Mouse (Mus musculus) G1E (cell line): ENCODE results near the gene Mlh1. TPM values are rescaled to one million over a fixed set of nuclear protein-coding genes. Genes with fewer than 3 reads are reported as not detected.

ENCODE experiments used
- ATAC-seq: 2 replicates; pipeline ENCODE4 v1.8.0; 2016; ENCODE audit warnings: mild to moderate bottlenecking; ENCODE audit not compliant: insufficient number of reproducible peaks, poor library complexity, low FRiP score, severe bottlenecking; ENCODE audit errors: extremely low read depth
- DNase-seq: peaks from one replicate; pipeline ENCODE4 v3.0.0; 2012; ENCODE audit warnings: low spot score
- H3K27me3 ChIP-seq: 2 replicates; pipeline ENCODE4 v1.6.1; 2012; ENCODE audit warnings: mild to moderate bottlenecking, low read length, inconsistent platforms; ENCODE audit not compliant: insufficient read depth
- H3K36me3 ChIP-seq: replicated peaks from 2 replicates; pipeline ENCODE3; 2012; ENCODE audit warnings: mild to moderate bottlenecking, inconsistent platforms
- H3K4me1 ChIP-seq: 2 replicates; pipeline ENCODE4 v1.6.1; 2012; ENCODE audit warnings: low read depth, low read length, inconsistent platforms, mixed read lengths; ENCODE audit not compliant: insufficient read depth
- H3K4me3 ChIP-seq: 2 replicates; pipeline ENCODE4 v1.5.1; 2012; ENCODE audit warnings: low read depth, mild to moderate bottlenecking, inconsistent platforms, low read length, moderate library complexity, mixed read lengths
- H3K9me3 ChIP-seq: replicated peaks from 2 replicates; pipeline ENCODE4 v1.6.1; 2012; ENCODE audit warnings: inconsistent platforms
- CTCF ChIP-seq: IDR thresholded peaks from 2 replicates; pipeline ENCODE4 v1.5.1; 2012; ENCODE audit warnings: low read depth, low read length, inconsistent platforms, mixed read lengths
- GATA1 ChIP-seq: IDR thresholded peaks from 2 replicates; pipeline ENCODE4 v1.6.1; 2012; ENCODE audit warnings: borderline replicate concordance, low read length, inconsistent platforms, mixed read lengths
- GATA2 ChIP-seq: IDR thresholded peaks from 2 replicates; pipeline ENCODE4 v1.6.1; 2012; ENCODE audit warnings: low read depth, low read length, inconsistent platforms, borderline replicate concordance
- POLR2AphosphoS5 ChIP-seq: IDR thresholded peaks from 2 replicates; pipeline ENCODE4 v1.6.1; 2012; ENCODE audit warnings: low read depth, low read length, inconsistent platforms; ENCODE audit not compliant: insufficient replicate concordance
- TAL1 ChIP-seq: conservative IDR thresholded peaks from 2 replicates; pipeline ENCODE4 v1.6.1; 2012; ENCODE audit warnings: low read depth, low read length, inconsistent platforms, mixed read lengths
- polyA plus RNA-seq: library from polyadenylated mRNA; stranded (reverse); fragments of >175 nt; gene quantifications from 2 replicates; pipeline ENCODE4 v1.2.3, GENCODE M21; 2012
- total RNA-seq, 2 experiments: library from RNA; stranded (forward) in 1 of 2; stranded (reverse) in 1 of 2; fragments of 200-1000 nt in 1 of 2; fragments of >200 nt in 1 of 2; fragmentation: Nextera tagmentation in 1 of 2; gene quantifications; 2 replicates each; pipeline ENCODE4 v1.2.3; 2014 to 2017

Gene Mlh1
- total and polyA plus RNA-seq, 3 experiments: 5.3 to 55.2 (median 32.3) TPM

DNA sequence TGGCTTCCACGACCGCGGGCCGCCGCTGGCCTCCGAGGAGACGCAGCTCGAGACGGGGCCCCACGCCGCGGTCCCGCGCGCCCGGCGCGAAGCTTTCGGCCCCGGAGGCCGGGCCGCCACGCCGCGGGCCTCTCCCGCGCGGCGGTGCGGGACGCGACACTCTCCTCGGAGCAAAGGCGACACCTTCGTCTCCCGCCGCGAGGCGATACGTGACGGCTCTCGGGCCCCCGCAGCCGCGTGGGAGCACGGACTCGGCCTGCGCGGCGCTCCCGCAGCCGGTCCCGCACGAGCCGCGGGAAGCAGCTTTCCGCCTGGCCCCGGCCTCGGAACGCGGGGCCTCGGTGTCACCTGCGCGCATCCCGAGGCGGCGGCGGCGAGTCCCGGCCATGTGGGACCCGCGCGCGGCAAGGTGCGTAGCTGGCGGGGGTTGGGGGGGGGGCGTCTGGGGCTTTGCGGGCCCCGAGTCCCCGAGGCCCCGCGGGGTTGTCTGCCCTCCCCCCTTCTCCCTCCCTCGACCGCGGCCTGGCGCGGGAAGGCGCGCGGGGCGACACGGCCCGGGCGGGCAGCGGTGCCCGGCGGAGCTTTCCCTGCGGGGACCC lies 40.4 kb upstream of the Mlh1 start:
- TF ChIP-seq TAL1 (no peak), POLR2AphosphoS5 (no peak), GATA1 (no peak), GATA2 (no peak), CTCF (no peak)
- no peak for ATAC-seq
- H3K4me3 ChIP-seq: peak overlapping the region; percentile 40; the same call in 1 of the 2 replicates

DNA sequence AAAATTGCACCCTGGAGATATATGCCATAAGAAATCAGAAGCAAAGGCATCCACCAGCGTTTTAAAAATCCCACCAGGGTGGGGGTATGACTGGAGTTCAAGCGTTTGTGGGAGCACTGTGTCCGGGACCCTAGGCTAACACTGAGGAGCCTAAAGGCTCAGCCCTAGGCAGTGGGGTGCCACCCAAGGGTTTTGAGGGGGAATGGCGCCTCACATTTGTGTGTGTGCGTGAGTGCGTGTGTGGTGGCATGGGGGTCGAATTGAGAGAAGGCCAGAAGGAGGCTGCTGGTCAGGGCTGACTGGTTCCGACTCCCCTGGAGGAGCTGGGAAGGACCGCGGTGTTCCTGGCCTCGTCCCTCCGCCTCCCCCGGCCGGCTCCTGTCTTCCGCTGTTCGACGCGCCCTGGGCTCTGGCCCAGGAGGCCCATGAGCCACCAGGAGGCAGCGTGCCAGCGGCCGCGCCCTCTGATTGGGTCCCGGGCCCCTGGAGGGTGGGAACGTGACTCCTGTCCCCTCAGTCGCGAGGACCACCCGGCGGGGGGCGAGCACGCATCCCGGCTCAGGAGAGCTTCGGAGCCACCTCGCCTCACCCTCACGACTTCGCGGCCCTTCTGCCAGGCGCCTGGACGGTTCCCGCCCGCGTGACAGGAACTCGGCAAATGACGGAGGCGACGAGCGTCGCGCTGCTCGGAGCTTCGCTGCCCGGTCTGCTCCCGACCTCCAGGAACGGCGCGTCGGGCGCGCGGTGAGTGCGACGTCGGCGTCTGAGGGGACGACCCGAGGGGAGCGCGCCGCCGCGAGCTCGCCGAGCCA lies 39.6 kb upstream of the Mlh1 start, which contains the start of gene Trank1:
Gene Trank1, plus strand, starts transcription at position 709 of the 812 bp plus-strand sequence.
- DNase-seq (no peak), ATAC-seq (no peak)
- peak within 1 kb of the TSS; percentile 40; the same call in 1 of the 2 replicates for H3K4me3 ChIP-seq
- TF ChIP-seq CTCF: no peak
- no peak for TF ChIP-seq GATA2
- no peak for TF ChIP-seq TAL1
- TF ChIP-seq GATA1: no peak
- no peak for TF ChIP-seq POLR2AphosphoS5
- H3K27me3 ChIP-seq: no peaks in the 10 kb centered on the region
- H3K36me3 ChIP-seq: no peaks in the 10 kb centered on the region
- H3K9me3 ChIP-seq: peaks cover 19% of the 10 kb centered on the region
- H3K4me1 ChIP-seq: no peaks in the 10 kb centered on the region

More for the DNA sequence above, 40.4 kb upstream of the Mlh1 start:
- H3K27me3 ChIP-seq: no peaks in the 10 kb centered on the region
- no peaks in the 10 kb centered on the region for H3K36me3 ChIP-seq
- no peak for DNase-seq
- no peaks in the 10 kb centered on the region for H3K4me1 ChIP-seq
- peaks cover 19% of the 10 kb centered on the region for H3K9me3 ChIP-seq

DNA sequence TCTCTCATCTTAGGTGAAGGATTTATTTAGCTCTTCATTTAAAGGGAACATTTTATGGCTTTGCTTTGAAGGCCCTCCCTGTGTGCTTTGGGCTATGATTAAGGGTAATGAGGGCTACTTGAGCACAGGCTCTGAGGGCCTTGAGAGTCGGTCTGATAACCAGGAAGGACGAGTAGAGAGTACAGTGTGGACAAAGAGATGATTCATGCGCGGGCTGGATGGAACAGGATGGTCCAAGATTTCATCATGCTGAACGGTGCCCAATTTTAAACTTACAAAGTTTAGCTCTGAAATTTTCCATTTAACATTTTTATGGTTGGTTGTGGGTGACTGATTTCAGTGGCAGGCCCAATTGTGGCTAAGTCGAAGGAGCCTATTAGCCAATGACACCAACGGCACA lies 34.6 kb upstream of the Mlh1 start:
- Histone ChIP-seq H3K36me3 (no peaks in the 10 kb centered on the region), H3K4me1 (no peaks in the 10 kb centered on the region), H3K27me3 (peaks cover 2% of the 10 kb centered on the region; the same call in 1 of the 2 replicates), H3K9me3 (peaks cover 3% of the 10 kb centered on the region), H3K4me3 (no peak overlapping the region)
- no peak for TF ChIP-seq TAL1
- no peak for TF ChIP-seq GATA1
- TF ChIP-seq POLR2AphosphoS5: no peak
- no peak for TF ChIP-seq GATA2
- no peak for TF ChIP-seq CTCF
- DNase-seq: no peak
- ATAC-seq: no peak

DNA sequence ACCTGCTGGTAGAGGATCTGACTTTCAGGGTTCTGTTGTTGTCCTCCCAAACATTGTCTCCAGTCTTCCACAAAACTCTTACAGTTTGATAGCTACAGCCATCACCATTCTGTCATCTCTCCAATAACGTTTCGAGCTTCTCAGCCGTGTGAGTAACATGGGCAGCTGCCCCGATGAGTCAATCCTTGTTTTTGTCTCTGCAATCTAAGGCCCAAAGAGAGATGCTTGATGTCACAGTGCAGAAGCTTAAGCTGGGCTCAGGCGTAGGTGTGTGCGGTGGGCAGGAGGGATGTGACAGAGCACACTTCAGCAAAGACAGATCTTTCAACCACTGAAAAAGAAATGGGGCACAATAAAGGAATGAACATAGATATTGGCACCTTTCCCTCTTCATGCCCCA lies 32.4 kb upstream of the Mlh1 start:
- Histone ChIP-seq H3K27me3 (peaks cover 2% of the 10 kb centered on the region; the same call in 1 of the 2 replicates), H3K4me3 (no peak overlapping the region), H3K4me1 (no peaks in the 10 kb centered on the region), H3K36me3 (no peaks in the 10 kb centered on the region), H3K9me3 (no peaks in the 10 kb centered on the region)
- DNase-seq (no peak), ATAC-seq (no peak)
- TF ChIP-seq GATA2 (no peak), TAL1 (no peak), CTCF (no peak), GATA1 (no peak), POLR2AphosphoS5 (no peak)

DNA sequence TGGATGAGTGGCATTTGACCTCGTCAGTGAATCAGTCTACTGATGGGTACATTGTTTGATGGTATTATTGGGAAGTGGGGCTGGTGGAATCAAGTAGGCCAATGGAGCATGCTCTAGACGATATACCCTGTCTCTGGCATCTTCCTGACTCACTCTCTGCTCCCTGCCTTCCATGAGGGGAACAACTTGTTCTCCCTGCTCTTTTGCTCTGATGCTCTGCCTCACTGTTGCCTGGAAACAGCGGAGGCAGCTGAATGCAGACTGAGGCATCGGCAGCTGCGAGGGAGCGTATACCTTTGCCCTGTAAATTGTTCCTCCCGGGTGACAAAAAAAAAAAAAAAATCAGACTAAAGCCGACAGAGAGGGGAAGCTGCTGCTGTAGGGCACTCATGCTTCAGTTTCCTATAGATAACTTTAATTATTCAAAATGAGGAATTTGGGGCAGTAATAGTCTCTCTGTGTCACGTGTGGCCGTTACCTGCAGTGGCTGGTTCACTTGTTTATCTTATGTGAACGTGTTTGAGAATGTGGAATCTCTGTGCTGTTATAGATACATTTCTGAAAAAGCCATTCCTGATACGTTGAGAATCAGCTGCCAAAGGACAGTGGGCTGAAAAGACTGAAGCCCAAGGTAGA lies 30.7 kb upstream of the Mlh1 start:
- no peak for TF ChIP-seq GATA2
- TF ChIP-seq POLR2AphosphoS5: no peak
- ATAC-seq (no peak), DNase-seq (no peak)
- H3K27me3 ChIP-seq: peaks cover 11% of the 10 kb centered on the region
- no peak overlapping the region for H3K4me3 ChIP-seq
- no peaks in the 10 kb centered on the region for H3K4me1 ChIP-seq
- no peaks in the 10 kb centered on the region for H3K9me3 ChIP-seq
- no peaks in the 10 kb centered on the region for H3K36me3 ChIP-seq

DNA sequence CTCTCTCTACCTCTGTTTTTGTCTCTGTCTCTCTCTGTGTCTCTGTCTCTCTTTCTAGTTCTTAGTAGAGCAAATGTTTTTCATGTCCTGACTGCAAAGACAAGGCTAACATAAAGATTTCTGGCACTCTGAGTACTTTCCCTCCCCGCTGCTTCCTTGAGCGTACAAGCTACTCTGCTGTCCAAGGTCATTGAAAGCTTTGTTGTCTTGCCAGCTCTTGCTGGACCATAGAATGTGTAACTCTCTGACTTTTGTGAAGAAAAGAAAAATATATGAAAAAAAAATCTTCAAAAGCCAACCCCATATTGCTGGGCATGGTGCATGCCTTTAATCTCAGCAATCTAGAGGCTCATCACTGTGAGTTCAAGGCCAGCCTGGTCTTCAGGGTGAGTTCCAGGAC lies 27.0 kb upstream of the Mlh1 start:
- no peak for ATAC-seq
- no peak for TF ChIP-seq CTCF
- TF ChIP-seq GATA1: no peak
- TF ChIP-seq POLR2AphosphoS5: no peak
- no peak for TF ChIP-seq GATA2
- TF ChIP-seq TAL1: no peak
- Histone ChIP-seq H3K27me3 (peaks cover 16% of the 10 kb centered on the region), H3K4me1 (no peaks in the 10 kb centered on the region), H3K9me3 (no peaks in the 10 kb centered on the region), H3K4me3 (no peak overlapping the region), H3K36me3 (no peaks in the 10 kb centered on the region)
- DNase-seq: no peak
